Mouse (Mus musculus) hindbrain, embryonic 10.5 days (tissue): ENCODE measurements around the gene Olfr1357. TPM values are rescaled to one million over a fixed set of nuclear protein-coding genes. Genes with fewer than 3 reads are reported as not detected.
A peak's percentile ranks its signal among the peaks of the same experiment; 100 is the strongest.

Experiments
- DNase-seq: peaks from one replicate; pipeline ENCODE4 v3.0.0-alpha.2; 2017; ENCODE audit warnings: low spot score
- H3K27ac ChIP-seq: fragments of 300-500 bp; sonication (generic); 2 replicates; pipeline ENCODE4 v1.5.1; 2016; ENCODE audit warnings: mild to moderate bottlenecking, moderate library complexity
- H3K27me3 ChIP-seq: fragments of 300-500 bp; sonication (generic); 2 replicates; pipeline ENCODE4 v1.6.1; 2016; ENCODE audit warnings: mild to moderate bottlenecking; ENCODE audit not compliant: poor library complexity, insufficient read depth, severe bottlenecking
- H3K36me3 ChIP-seq: fragments of 300-500 bp; sonication (generic); 2 replicates; pipeline ENCODE4 v1.6.1; 2016; ENCODE audit warnings: mild to moderate bottlenecking, moderate library complexity
- H3K4me1 ChIP-seq: fragments of 300-500 bp; sonication (generic); replicated peaks from 2 replicates; pipeline ENCODE4 v1.6.1; 2016; ENCODE audit warnings: mild to moderate bottlenecking
- H3K4me3 ChIP-seq: fragments of 300-500 bp; sonication (generic); 2 replicates; pipeline ENCODE4 v1.5.1; 2016; ENCODE audit warnings: mild to moderate bottlenecking, moderate library complexity
- H3K9me3 ChIP-seq: fragments of 300-500 bp; sonication (generic); 2 replicates; pipeline ENCODE4 v1.6.1; 2016; ENCODE audit warnings: mild to moderate bottlenecking, moderate library complexity
- WGBS: fragments of 180-500 bp; shearing (Covaris S2); methylation state at CpG from one replicate; pipeline ENCODE4 v1.1.7; 2016; 5-methylcytosine and 5-hydroxymethylcytosine counted together
- polyA plus RNA-seq: library from polyadenylated mRNA; unstranded; fragments of >200 nt; fragmentation: Nextera tagmentation; extraction: Ambion mirVana; gene quantifications from 2 replicates; pipeline ENCODE4 v1.2.1, GENCODE M21; 2016

The Olfr1357 gene
- polyA plus RNA-seq, 1 experiment from 2014 or later = not detected

DNA sequence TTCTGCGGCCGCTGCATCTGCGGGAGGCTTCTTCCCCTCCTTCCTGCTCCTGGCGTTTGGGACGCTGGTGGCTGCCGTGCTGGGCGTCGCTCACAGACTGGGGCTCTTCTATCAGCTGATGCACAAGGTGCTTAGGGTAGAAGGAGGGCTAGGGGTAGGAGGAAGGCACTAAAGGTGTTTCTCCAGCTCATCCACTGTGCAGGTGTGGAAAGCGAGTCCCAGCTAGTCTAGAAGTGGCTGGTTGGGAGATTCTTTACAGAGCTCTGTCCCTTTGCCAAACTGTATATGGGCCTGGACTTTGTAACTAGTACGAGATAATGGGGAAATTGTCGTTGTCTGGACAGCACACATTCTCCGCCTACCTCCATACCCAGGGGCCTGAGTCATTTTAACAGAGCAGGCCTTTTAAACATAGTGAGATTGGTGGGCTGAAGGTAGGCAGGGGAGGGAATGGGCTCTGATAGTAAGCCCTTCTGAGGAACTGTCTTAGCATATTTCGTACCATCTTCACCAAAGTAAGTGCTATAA lies 42.7 kb downstream of the Olfr1357 start:
- no peaks in the 10 kb centered on the region for H3K9me3 ChIP-seq
- H3K27me3 ChIP-seq = no peaks in the 10 kb centered on the region
- 18% methylated on average over 13 of the region's 13 CpGs for WGBS
- H3K27ac ChIP-seq = peak overlapping the region; percentile 93
- peaks cover 31% of the 10 kb centered on the region for H3K36me3 ChIP-seq
- peaks cover 17% of the 10 kb centered on the region for H3K4me1 ChIP-seq
- no peak for DNase-seq
- H3K4me3 ChIP-seq = peak overlapping the region; percentile 74

DNA sequence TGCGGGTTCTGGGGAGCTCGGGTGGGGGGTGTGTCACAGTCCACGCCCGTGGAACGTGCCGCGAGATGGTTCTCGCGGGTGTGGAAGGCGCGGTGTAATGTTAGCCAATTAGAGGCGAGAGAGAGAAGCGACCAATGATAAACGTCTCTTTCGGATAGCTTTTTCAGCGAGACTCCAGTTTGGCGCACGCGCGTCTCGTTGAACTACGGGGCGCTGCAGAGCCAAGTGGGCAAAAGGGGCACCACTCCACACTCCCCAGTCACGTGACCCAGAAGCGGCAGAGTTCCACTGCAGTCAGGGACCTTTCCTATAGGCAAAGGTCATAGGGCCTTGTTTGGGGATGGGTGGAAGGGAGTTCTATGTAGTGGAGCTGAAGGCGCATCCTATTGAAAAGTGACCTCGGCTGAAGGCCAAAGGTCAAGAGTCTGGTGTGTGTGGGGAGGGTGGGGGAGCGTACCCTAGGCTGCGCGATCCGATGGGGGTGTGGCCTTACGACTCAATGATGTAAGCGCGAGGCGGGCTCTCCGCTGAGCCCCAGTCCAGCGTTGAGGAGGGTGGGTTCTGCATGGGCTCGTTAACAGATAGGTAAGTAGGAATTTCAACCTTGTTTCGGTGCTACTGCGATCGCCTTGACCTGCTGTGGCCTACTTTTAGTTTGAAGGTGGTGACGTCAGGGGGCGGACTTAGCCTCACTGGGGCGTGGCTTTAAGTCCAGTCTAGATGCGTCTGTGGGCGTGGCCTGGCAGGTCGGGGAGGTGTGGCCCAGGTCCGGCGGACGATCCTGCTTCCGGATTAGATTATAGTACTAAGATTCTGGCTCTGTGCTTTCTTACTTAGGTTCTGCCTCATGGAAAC lies 43.4 kb downstream of the Olfr1357 start, which contains the start of gene Ilvbl:
Gene Ilvbl (plus strand): TSS at position 97 of the 855 bp plus-strand sequence.
- Histone ChIP-seq H3K36me3 (peaks cover 26% of the 10 kb centered on the region), H3K27me3 (no peaks in the 10 kb centered on the region), H3K4me1 (peaks cover 17% of the 10 kb centered on the region), H3K4me3 (peak within 1 kb of the TSS; percentile 74), H3K9me3 (no peaks in the 10 kb centered on the region), H3K27ac (peak within 1 kb of the TSS; percentile 93)
- DNase-seq = peak; percentile 94
- WGBS = under 1% methylated on average over 51 of the region's 51 CpGs

DNA sequence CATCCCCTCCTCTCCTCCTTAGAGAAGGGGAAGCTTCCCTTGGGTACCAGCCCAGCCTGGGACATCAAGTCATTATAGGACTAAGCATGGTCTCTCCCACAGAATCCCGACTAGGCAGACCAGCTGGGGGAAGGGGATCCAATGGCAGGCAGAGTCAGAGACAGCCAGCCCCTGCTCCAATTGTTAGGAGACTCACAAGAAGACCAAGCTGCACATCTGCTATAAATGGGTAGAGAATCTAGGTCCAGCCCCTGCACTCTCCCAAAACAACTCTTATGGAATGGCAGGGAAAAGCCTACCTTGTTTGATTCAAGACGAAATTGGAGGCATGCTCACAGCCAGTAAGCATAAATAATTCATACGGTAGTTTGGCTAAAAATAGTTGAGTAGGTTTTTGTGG lies 44.6 kb downstream of the Olfr1357 start:
- no peak overlapping the region for H3K4me3 ChIP-seq
- no peaks in the 10 kb centered on the region for H3K9me3 ChIP-seq
- DNase-seq = no peak
- 81% methylated on average over 3 of the region's 3 CpGs for WGBS
- H3K27ac ChIP-seq = no peak overlapping the region
- H3K36me3 ChIP-seq = peaks cover 14% of the 10 kb centered on the region
- no peaks in the 10 kb centered on the region for H3K27me3 ChIP-seq
- peaks cover 17% of the 10 kb centered on the region for H3K4me1 ChIP-seq

DNA sequence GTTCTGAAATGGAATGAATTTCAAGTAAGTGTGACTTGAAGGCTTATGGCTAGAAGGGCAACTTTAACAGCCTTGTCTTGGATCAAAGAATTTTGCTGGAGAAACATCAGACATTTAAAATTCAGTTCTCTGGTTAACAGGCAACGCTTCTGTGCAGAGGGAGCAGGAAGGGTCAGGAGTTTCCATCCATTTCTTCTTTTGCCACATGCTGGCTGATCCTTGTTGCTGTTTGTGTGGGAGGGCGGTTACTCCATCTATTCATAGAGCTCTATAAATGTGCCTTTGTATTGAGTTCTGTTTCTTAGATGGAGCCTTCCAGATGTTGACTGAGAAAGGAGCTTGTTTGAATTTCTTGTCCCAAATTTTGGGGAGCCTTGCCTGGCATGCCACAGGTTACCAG lies 47.0 kb downstream of the Olfr1357 start:
- H3K4me3 ChIP-seq = no peak overlapping the region
- H3K27me3 ChIP-seq = no peaks in the 10 kb centered on the region
- no peaks in the 10 kb centered on the region for H3K36me3 ChIP-seq
- peaks cover 17% of the 10 kb centered on the region for H3K4me1 ChIP-seq
- DNase-seq = no peak
- WGBS = 67% methylated on average over 2 of the region's 2 CpGs
- no peak overlapping the region for H3K27ac ChIP-seq
- H3K9me3 ChIP-seq = no peaks in the 10 kb centered on the region

DNA sequence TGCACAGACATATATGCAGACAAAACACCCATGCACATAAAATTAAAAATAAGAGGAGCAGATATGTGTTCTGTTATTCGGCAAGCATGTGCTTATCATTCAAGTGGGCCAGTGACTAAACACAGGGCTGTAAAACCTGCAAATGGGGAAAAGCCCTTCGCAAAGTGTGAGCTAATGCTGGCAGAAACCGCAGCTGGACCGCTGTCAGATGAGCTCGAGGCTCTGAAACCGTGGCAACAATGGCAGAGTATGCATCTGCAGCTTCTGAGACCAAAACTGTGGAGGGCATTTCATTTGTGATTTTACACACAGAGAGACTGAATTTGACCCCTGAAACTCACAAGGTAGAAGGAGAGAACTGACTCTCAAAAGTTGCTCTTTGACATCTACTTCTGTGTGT lies 47.5 kb downstream of the Olfr1357 start:
- DNase-seq = no peak
- 71% methylated on average over 6 of the region's 6 CpGs for WGBS
- H3K27ac ChIP-seq = no peak overlapping the region
- H3K27me3 ChIP-seq = no peaks in the 10 kb centered on the region
- H3K4me1 ChIP-seq = peaks cover 12% of the 10 kb centered on the region
- no peaks in the 10 kb centered on the region for H3K9me3 ChIP-seq
- no peaks in the 10 kb centered on the region for H3K36me3 ChIP-seq
- no peak overlapping the region for H3K4me3 ChIP-seq

DNA sequence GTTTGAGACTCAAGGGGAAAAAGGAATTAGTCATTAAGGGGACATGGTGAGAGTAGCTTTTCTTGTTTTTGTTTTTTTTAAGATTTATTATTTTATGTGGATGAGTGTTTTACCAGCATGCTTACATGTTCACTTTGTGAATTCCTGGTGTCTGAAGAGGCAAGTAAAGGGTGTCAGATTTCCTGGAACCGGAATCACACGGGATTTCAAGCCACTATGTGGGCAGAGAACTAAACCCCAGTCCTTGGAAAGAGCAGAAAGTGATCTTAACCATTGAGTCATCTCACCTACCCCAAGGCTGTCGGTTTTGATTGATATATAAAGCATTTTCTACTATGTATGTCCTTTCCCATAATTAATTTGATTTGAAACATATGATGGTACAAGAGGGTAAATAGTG lies 48.2 kb downstream of the Olfr1357 start:
- H3K4me1 ChIP-seq = 0 out of 2 replicates have a peak, but pooled peaks cover 6% of the 10 kb centered on the region
- WGBS = 66% methylated on average over 3 of the region's 3 CpGs
- no peak for DNase-seq
- H3K36me3 ChIP-seq = no peaks in the 10 kb centered on the region
- no peak overlapping the region for H3K27ac ChIP-seq
- no peaks in the 10 kb centered on the region for H3K27me3 ChIP-seq
- no peak overlapping the region for H3K4me3 ChIP-seq
- H3K9me3 ChIP-seq = no peaks in the 10 kb centered on the region

DNA sequence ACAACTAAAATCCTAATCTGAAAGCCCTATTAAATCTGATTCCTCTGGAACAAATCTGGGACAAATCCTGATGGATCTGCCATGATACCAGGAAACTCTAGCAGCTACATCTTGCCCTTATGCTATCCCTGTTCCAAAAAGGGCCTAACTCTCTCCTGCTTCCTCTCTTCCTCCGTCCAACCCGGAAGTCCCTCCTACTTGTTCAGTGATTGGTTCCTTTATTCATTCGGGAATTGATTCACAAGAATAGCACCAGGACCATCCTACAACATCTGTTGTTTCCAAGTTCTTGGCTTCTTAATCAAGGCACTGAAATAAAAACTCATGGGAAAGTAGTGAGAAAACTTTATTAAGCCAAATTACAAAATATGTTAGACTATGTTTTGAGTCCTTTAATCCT lies 48.7 kb downstream of the Olfr1357 start:
- 0 out of 2 replicates have a peak, but pooled peaks cover 6% of the 10 kb centered on the region for H3K4me1 ChIP-seq
- no peaks in the 10 kb centered on the region for H3K27me3 ChIP-seq
- H3K36me3 ChIP-seq = no peaks in the 10 kb centered on the region
- no peak overlapping the region for H3K4me3 ChIP-seq
- WGBS = 87% methylated on average over 3 of the region's 3 CpGs
- no peaks in the 10 kb centered on the region for H3K9me3 ChIP-seq
- no peak overlapping the region for H3K27ac ChIP-seq
- no peak for DNase-seq

DNA sequence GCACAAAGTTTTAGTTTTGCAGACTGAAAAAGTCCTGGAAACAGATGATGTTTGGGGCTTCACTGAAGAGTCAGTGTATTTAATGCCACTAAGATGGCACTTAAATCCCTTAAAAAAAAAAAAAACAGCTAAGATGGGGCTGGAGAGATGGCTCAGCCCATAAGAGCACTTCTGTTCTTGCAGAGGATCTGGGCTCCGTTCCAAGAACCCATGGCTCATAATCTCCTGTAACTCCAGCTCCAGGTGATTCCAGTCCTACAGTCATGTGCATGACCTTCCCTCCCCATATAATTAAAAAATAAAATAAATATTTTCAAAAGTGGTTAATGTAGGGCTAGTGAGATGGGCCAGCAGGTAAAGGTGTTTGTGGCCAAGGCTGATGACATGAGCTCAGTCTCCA lies 52.8 kb downstream of the Olfr1357 start:
- Histone ChIP-seq H3K36me3 (no peaks in the 10 kb centered on the region), H3K27me3 (no peaks in the 10 kb centered on the region), H3K9me3 (no peaks in the 10 kb centered on the region), H3K4me3 (no peak overlapping the region), H3K27ac (no peak overlapping the region), H3K4me1 (no peaks in the 10 kb centered on the region)
- DNase-seq = no peak
- 93% methylated on average over 1 of the region's 1 CpGs for WGBS

Other genes starting within 250 kb of the Olfr1357 start
- gene Rrp1, start 205.0 kb downstream of the Olfr1357 start, polyA plus RNA-seq = 322 and 331 TPM in 2 replicates
- gene Cstb, start 192.4 kb downstream of the Olfr1357 start, polyA plus RNA-seq = 117 and 129 TPM in 2 replicates
- 10.0 and 11.1 TPM in 2 replicates for gene Pdxk, start 153.1 kb downstream of the Olfr1357 start, polyA plus RNA-seq
- not detected in 2 replicates for gene Olfr1358, start 100.6 kb downstream of the Olfr1357 start, polyA plus RNA-seq
- gene Ilvbl, start 43.7 kb downstream of the Olfr1357 start, polyA plus RNA-seq = 35.5 and 48.0 TPM in 2 replicates
- 12.2 TPM in 2 replicates for gene Syde1, start 26.1 kb downstream of the Olfr1357 start, polyA plus RNA-seq
- 0.07 TPM in 1 of 2 replicates, not detected in the other for gene Casp14, start 100.2 kb upstream of the Olfr1357 start, polyA plus RNA-seq
- gene Ccdc105, start 135.0 kb upstream of the Olfr1357 start, polyA plus RNA-seq = 0.09 and 0.19 TPM in 2 replicates
- 1.1 and 1.6 TPM in 2 replicates for gene Slc1a6, start 162.4 kb upstream of the Olfr1357 start, polyA plus RNA-seq
- gene Olfr1356, start 234.1 kb upstream of the Olfr1357 start, polyA plus RNA-seq = not detected in 2 replicates